ENCODE assay signal across 17 mouse cellular contexts in the genomic region with DNA sequence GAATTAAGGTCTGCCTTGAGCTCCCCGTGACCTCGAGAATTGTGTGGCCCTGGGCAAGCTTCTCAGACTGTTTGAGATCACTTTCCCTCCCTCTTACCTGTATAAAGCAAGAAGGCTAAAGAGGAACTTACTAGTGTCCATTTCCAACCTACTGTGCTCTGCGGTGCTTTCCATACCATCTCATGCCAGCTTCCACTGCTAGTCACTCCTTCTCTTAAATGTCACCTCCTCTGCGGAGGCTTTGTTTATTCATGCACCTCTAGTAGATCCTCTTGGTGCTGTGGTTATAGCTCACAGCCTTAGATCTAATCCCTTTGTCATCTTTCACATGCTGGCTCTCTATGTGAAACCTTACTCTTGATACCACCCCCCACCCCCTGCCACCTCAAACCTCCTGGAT.
DNase-seq lines count a peak whose midpoint lies in the region; ATAC-seq and TF ChIP-seq lines count a peak whose summit lies in the region.
"Had no signal": no experiment of that assay in that cellular context is flagged by ENCODE, and none has a peak within 500 bp of the region (broad histone marks: within the 10 kb centered on the region; RNA-seq: fewer than 3 reads in every experiment).

No protein-coding gene starts in this region.

- H3K27me3 ChIP-seq in forebrain, postnatal 0 days (ENCODE audit: insufficient read depth, low read length) = no peaks in the 10 kb centered on the region
- H3K27me3 ChIP-seq in forebrain, embryonic 12.5 days = no peaks in the 10 kb centered on the region
- H3K27me3 ChIP-seq in midbrain, embryonic 16.5 days (ENCODE audit: control insufficient read depth, insufficient read depth, low read depth, low read length) = no peaks in the 10 kb centered on the region
- no peaks in the 10 kb centered on the region for H3K27me3 ChIP-seq in midbrain, postnatal 0 days (ENCODE audit: insufficient read depth, low read length)
- H3K27me3 ChIP-seq: embryonic facial prominence, embryonic 13.5 days; heart, embryonic 12.5 days had no signal

- DNase-seq in forebrain, postnatal 0 days = no peak
- DNase-seq in layer of hippocampus, adult 2 months (ENCODE audit: low spot score in 2 of 2) = no peak
- no peak for DNase-seq in layer of hippocampus, postnatal 10 days (ENCODE audit: low spot score in 2 of 2)
- no peak for DNase-seq in midbrain, postnatal 0 days (ENCODE audit: low spot score)
- DNase-seq in spleen, postnatal 14 days (ENCODE audit: low spot score in 2 of 2) = no peak
- DNase-seq: adrenal gland, postnatal 10 days; cerebellum, adult 11-12 months; cerebellum, adult 9-10 months; cerebellum, postnatal 25 days; gastrocnemius, adult 2 months; gastrocnemius, postnatal 25 days had no signal

- 88% methylated on average over 4 of the region's 4 CpGs for WGBS in forebrain, postnatal 0 days
- WGBS in forebrain, embryonic 12.5 days = 84% methylated on average over 4 of the region's 4 CpGs
- WGBS in midbrain, embryonic 16.5 days = 83% methylated on average over 4 of the region's 4 CpGs
- WGBS in midbrain, postnatal 0 days = 86% methylated on average over 4 of the region's 4 CpGs

- no peak overlapping the region for H3K4me3 ChIP-seq in forebrain, postnatal 0 days (ENCODE audit: low read depth, low read length)
- no peak overlapping the region for H3K4me3 ChIP-seq in forebrain, embryonic 12.5 days (replicated peaks)
- no peak overlapping the region for H3K4me3 ChIP-seq in layer of hippocampus, adult 2 months
- H3K4me3 ChIP-seq in midbrain, embryonic 16.5 days (ENCODE audit: low read depth, low read length) = no peak overlapping the region
- no peak overlapping the region for H3K4me3 ChIP-seq in midbrain, postnatal 0 days (ENCODE audit: low read depth, low read length)
- H3K4me3 ChIP-seq: embryonic facial prominence, embryonic 13.5 days; gastrocnemius, adult 2 months; heart, embryonic 12.5 days; hindbrain, embryonic 10.5 days had no signal

- H3K36me3 ChIP-seq in forebrain, postnatal 0 days (ENCODE audit: insufficient read depth) = no peaks in the 10 kb centered on the region
- H3K36me3 ChIP-seq in forebrain, embryonic 12.5 days (replicated peaks) = no peaks in the 10 kb centered on the region
- H3K36me3 ChIP-seq in midbrain, embryonic 16.5 days (ENCODE audit: control insufficient read depth, insufficient read depth, low read length) = no peaks in the 10 kb centered on the region
- H3K36me3 ChIP-seq in midbrain, postnatal 0 days (ENCODE audit: insufficient read depth, low read length) = no peaks in the 10 kb centered on the region
- H3K36me3 ChIP-seq: embryonic facial prominence, embryonic 13.5 days; heart, embryonic 12.5 days; hindbrain, embryonic 10.5 days had no signal

- H3K4me2 ChIP-seq in forebrain, postnatal 0 days (ENCODE audit: low read depth) = no peak overlapping the region
- no peak overlapping the region for H3K4me2 ChIP-seq in forebrain, embryonic 12.5 days
- H3K4me2 ChIP-seq in midbrain, embryonic 16.5 days (ENCODE audit: low read length) = no peak overlapping the region
- H3K4me2 ChIP-seq in midbrain, postnatal 0 days (ENCODE audit: low read depth, low read length, poor library complexity, severe bottlenecking) = no peak overlapping the region
- H3K4me2 ChIP-seq: embryonic facial prominence, embryonic 13.5 days; heart, embryonic 12.5 days; hindbrain, embryonic 14.5 days had no signal

- H3K27ac ChIP-seq in forebrain, postnatal 0 days (ENCODE audit: low read depth, low read length) = peak overlapping the region; percentile 70; the same call in 1 of the 2 replicates
- H3K27ac ChIP-seq in forebrain, embryonic 12.5 days = no peak overlapping the region
- H3K27ac ChIP-seq in layer of hippocampus, adult 2 months = peak overlapping the region; percentile 83
- H3K27ac ChIP-seq in midbrain, embryonic 16.5 days (ENCODE audit: low read length) = no peak overlapping the region
- H3K27ac ChIP-seq in midbrain, postnatal 0 days (ENCODE audit: low read depth, low read length) = no peak overlapping the region
- H3K27ac ChIP-seq: embryonic facial prominence, embryonic 13.5 days; gastrocnemius, adult 2 months; hindbrain, embryonic 10.5 days; hindbrain, embryonic 14.5 days had no signal

- H3K9me3 ChIP-seq in forebrain, postnatal 0 days (ENCODE audit: low read length) = no peaks in the 10 kb centered on the region
- H3K9me3 ChIP-seq in forebrain, embryonic 12.5 days = no peaks in the 10 kb centered on the region
- H3K9me3 ChIP-seq in midbrain, embryonic 16.5 days (replicated peaks; ENCODE audit: control insufficient read depth, low read length, poor library complexity, severe bottlenecking) = no peaks in the 10 kb centered on the region
- no peaks in the 10 kb centered on the region for H3K9me3 ChIP-seq in midbrain, postnatal 0 days (ENCODE audit: low read length)
- H3K9me3 ChIP-seq: embryonic facial prominence, embryonic 13.5 days; hindbrain, embryonic 10.5 days had no signal

- H3K9ac ChIP-seq in forebrain, postnatal 0 days = no peak overlapping the region
- no peak overlapping the region for H3K9ac ChIP-seq in forebrain, embryonic 12.5 days
- no peak overlapping the region for H3K9ac ChIP-seq in midbrain, embryonic 16.5 days (ENCODE audit: low read depth, low read length)
- no peak overlapping the region for H3K9ac ChIP-seq in midbrain, postnatal 0 days (replicated peaks; ENCODE audit: low read length, poor library complexity, severe bottlenecking)
- H3K9ac ChIP-seq: embryonic facial prominence, embryonic 13.5 days; heart, embryonic 12.5 days; hindbrain, embryonic 14.5 days had no signal

- TF ChIP-seq CTCF in forebrain, postnatal 0 days (IDR thresholded peaks at IDR 0.05; ENCODE audit: low read depth) = no peak
- TF ChIP-seq CTCF in layer of hippocampus, adult 2 months (conservative IDR thresholded peaks at IDR 0.05) = no peak
- TF ChIP-seq CTCF in midbrain, postnatal 0 days (IDR thresholded peaks at IDR 0.05) = no peak

- ATAC-seq in forebrain, postnatal 0 days = no peak; the same call in 1 of the 2 replicates
- no peak for ATAC-seq in forebrain, embryonic 12.5 days (ENCODE audit: low FRiP score)
- peak; percentile 25; the same call in 1 of the 2 replicates for ATAC-seq in midbrain, embryonic 16.5 days
- no peak for ATAC-seq in midbrain, postnatal 0 days (ENCODE audit: low FRiP score)

- 0 out of 2 replicates have a peak, but pooled peaks cover 5% of the 10 kb centered on the region for H3K4me1 ChIP-seq in forebrain, postnatal 0 days (ENCODE audit: insufficient read depth)
- H3K4me1 ChIP-seq in forebrain, embryonic 12.5 days = no peaks in the 10 kb centered on the region
- no peaks in the 10 kb centered on the region for H3K4me1 ChIP-seq in midbrain, embryonic 16.5 days (ENCODE audit: control insufficient read depth, insufficient read depth, low read length)
- no peaks in the 10 kb centered on the region for H3K4me1 ChIP-seq in midbrain, postnatal 0 days (ENCODE audit: insufficient read depth, low read length)
- H3K4me1 ChIP-seq: embryonic facial prominence, embryonic 13.5 days; heart, embryonic 12.5 days had no signal

Comparison
In these comparisons a context has a peak if more than half of its experiments do, and no peak if none do; other contexts are left out.
1. H3K27ac ChIP-seq: peak in forebrain, postnatal 0 days (single experiment) and layer of hippocampus, adult 2 months (single experiment); none in forebrain, embryonic 12.5 days (single experiment), midbrain, embryonic 16.5 days (single experiment) and midbrain, postnatal 0 days (single experiment).